Mouse (Mus musculus): Measurements from ENCODE around the gene Lhx4.

DNA sequence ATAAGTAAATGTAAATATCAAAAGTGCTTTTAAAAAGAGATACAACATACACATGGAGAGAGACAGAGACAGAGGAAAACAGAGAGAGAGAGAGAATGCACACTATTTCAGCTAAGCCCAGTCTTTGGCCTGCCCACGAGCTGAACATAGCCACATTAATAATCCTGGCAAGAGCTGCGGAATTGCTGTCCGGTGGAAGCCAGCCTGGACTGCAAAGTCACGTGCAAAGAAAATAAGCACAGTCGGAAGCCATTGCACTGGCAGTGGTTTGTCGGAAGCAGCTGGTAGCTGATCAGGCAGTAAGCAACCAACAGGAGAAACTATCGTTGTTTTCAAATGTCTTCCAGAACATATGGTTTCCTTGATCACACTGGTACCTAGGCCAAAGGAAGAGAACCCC is 6.1 kb upstream of the Lhx4 start:
- TF ChIP-seq CTCF (IDR thresholded peaks at IDR 0.05; ENCODE audit: control insufficient read depth, insufficient read depth, insufficient read length) (no peak), USF1 (IDR thresholded peaks at IDR 0.05; ENCODE audit: low read depth) (no peak), MYOG (IDR thresholded peaks at IDR 0.05; ENCODE audit: control insufficient read depth, extremely low read depth, insufficient read length) (no peak)
